Mouse (Mus musculus) ES-E14 (cell line): ENCODE measurements at regions not wholly inside any gene's neighbourhood (a gene's known extent, or its start where the extent isn't known, plus 50 kb on each side); places are given as distances from the start of the nearest gene placed in this dataset.

ENCODE experiments used
- DNase-seq: peaks from one replicate; pipeline ENCODE4 v3.0.0-alpha.2; 2013; ENCODE audit warnings: low read depth, low spot score
- H3K27ac ChIP-seq: 2 replicates; pipeline ENCODE4 v1.5.1; 2012; ENCODE audit warnings: low read depth, mild to moderate bottlenecking, low read length, moderate library complexity, mixed read lengths; ENCODE audit not compliant: poor library complexity, insufficient read depth, severe bottlenecking
- H3K36me3 ChIP-seq: 2 replicates; pipeline ENCODE4 v1.6.1; 2012; ENCODE audit warnings: mild to moderate bottlenecking, low read length, moderate library complexity, mixed read lengths; ENCODE audit not compliant: control insufficient read depth, poor library complexity, insufficient read depth, severe bottlenecking
- H3K4me1 ChIP-seq, 2 experiments: fragments of 150-350 bp in 1 of 2; sonication (generic) in 1 of 2; 2 replicates each; pipeline ENCODE4 v1.6.1; 2012; ENCODE audit warnings: low read length in 2 of 2, mild to moderate bottlenecking in 1 of 2, mixed read lengths in 1 of 2; ENCODE audit not compliant: control insufficient read depth in 2 of 2, insufficient read depth in 2 of 2, poor library complexity in 1 of 2
- H3K4me3 ChIP-seq, 2 experiments: fragments of 150-350 bp in 1 of 2; sonication (generic) in 1 of 2; 2 replicates each; pipeline ENCODE4 v1.5.1; 2012; ENCODE audit warnings: low read length in 2 of 2, low read depth in 1 of 2, mild to moderate bottlenecking in 1 of 2, mixed read lengths in 1 of 2; ENCODE audit not compliant: insufficient read depth in 1 of 2, poor library complexity in 1 of 2, severe bottlenecking in 1 of 2
- H3K9ac ChIP-seq: 2 replicates; pipeline ENCODE4 v1.6.1; 2012; ENCODE audit warnings: low read depth, mild to moderate bottlenecking, low read length, mixed read lengths; ENCODE audit not compliant: poor library complexity, insufficient read depth, severe bottlenecking
- H3K9me3 ChIP-seq: fragments of 150-350 bp; sonication (generic); 2 replicates; pipeline ENCODE4 v1.6.1; 2012; ENCODE audit warnings: low read depth, mild to moderate bottlenecking, low read length; ENCODE audit not compliant: control insufficient read depth, insufficient read depth
- CHD2 ChIP-seq: IDR thresholded peaks from 2 replicates; pipeline ENCODE4 v1.6.1; 2014; ENCODE audit warnings: mild to moderate bottlenecking, low read depth, low read length, inconsistent platforms
- HCFC1 ChIP-seq: IDR thresholded peaks from 2 replicates; pipeline ENCODE4 v1.6.1; 2012; ENCODE audit warnings: low read length, inconsistent platforms, borderline replicate concordance; ENCODE audit not compliant: insufficient read depth
- MAFK ChIP-seq: IDR thresholded peaks from 2 replicates; pipeline ENCODE4 v1.6.1; 2014; ENCODE audit warnings: mild to moderate bottlenecking, low read depth, low read length, inconsistent platforms; ENCODE audit not compliant: insufficient read depth
- ZC3H11A ChIP-seq: IDR thresholded peaks from 2 replicates; pipeline ENCODE4 v1.6.1; 2012; ENCODE audit warnings: low read depth, mild to moderate bottlenecking, inconsistent platforms, low read length, borderline replicate concordance
- ZNF384 ChIP-seq: IDR thresholded peaks from 2 replicates; pipeline ENCODE4 v1.6.1; 2012; ENCODE audit warnings: low read depth, low read length, inconsistent platforms
- in situ Hi-C, 2 experiments: fragments of 600-800 bp; cut with MboI; formaldehyde crosslinking; loops; one replicate each; pipeline ENCODE4 v1.15.1; 2025; ENCODE audit warnings: low sequenced_read_pairs in 2 of 2, inconsistent platforms in 1 of 2; ENCODE audit not compliant: unreplicated experiment in 2 of 2

GRCm38 (mm10) chr8:89983859-89984258 is 364.3 kb downstream of the Tox3 start:
- TF ChIP-seq CHD2 (no peak), ZC3H11A (peak; percentile 67)
- DNase-seq = no peak
- Histone ChIP-seq H3K9me3 (no peaks in the 10 kb centered on the region), H3K9ac (no peak overlapping the region), H3K36me3 (no peaks in the 10 kb centered on the region), H3K4me1 (no peaks in the 10 kb centered on the region), H3K27ac (no peak overlapping the region), H3K4me3 (no peak overlapping the region)
- in situ Hi-C loops = loop anchor here in 1 of 2 experiments (10.0 kb wide), 1 partner anchor 349 kb away; no protein-coding TSS in a partner anchor

- Histone ChIP-seq H3K27ac (no peak overlapping the region), H3K9ac (no peak overlapping the region), H3K4me1 (no peaks in the 10 kb centered on the region), H3K36me3 (no peaks in the 10 kb centered on the region), H3K9me3 (no peaks in the 10 kb centered on the region), H3K4me3 (no peak overlapping the region)
- no peak for TF ChIP-seq MAFK
- no peak for TF ChIP-seq HCFC1
- TF ChIP-seq ZNF384 = no peak
- no peak for TF ChIP-seq ZC3H11A
- no peak for TF ChIP-seq CHD2
- in situ Hi-C loops = loop anchor here in 1 of 2 experiments (10.0 kb wide), 1 partner anchor 348 kb away; no protein-coding TSS in a partner anchor
- DNase-seq = no peak
Measured at GRCm38 (mm10) chr8:89982551-89982950, 365.6 kb downstream of the Tox3 start.

- Histone ChIP-seq H3K27ac (no peak overlapping the region), H3K9ac (no peak overlapping the region), H3K4me3 (no peak overlapping the region), H3K4me1 (no peaks in the 10 kb centered on the region), H3K9me3 (no peaks in the 10 kb centered on the region), H3K36me3 (no peaks in the 10 kb centered on the region)
- in situ Hi-C loops = loop anchor here in 1 of 2 experiments (10.0 kb wide), 1 partner anchor 347 kb away; no protein-coding TSS in a partner anchor
- TF ChIP-seq MAFK = no peak
- TF ChIP-seq ZNF384 = no peak
- no peak for TF ChIP-seq HCFC1
- TF ChIP-seq CHD2 = no peak
- TF ChIP-seq ZC3H11A = no peak
- DNase-seq = no peak
Measured at GRCm38 (mm10) chr8:89981320-89981719, 366.8 kb downstream of the Tox3 start.

GRCm38 (mm10) chr8:89980441-89980840 is 367.7 kb downstream of the Tox3 start:
- Histone ChIP-seq H3K4me1 (no peaks in the 10 kb centered on the region), H3K9ac (no peak overlapping the region), H3K27ac (no peak overlapping the region), H3K4me3 (no peak overlapping the region), H3K36me3 (no peaks in the 10 kb centered on the region), H3K9me3 (no peaks in the 10 kb centered on the region)
- DNase-seq = no peak
- TF ChIP-seq CHD2 = no peak
- no peak for TF ChIP-seq MAFK
- no peak for TF ChIP-seq HCFC1
- in situ Hi-C loops = loop anchor here in 1 of 2 experiments (10.0 kb wide), 1 partner anchor 346 kb away; no protein-coding TSS in a partner anchor

GRCm38 (mm10) chr8:89962799-89963198 is 385.3 kb downstream of the Tox3 start:
- no peak for DNase-seq
- TF ChIP-seq MAFK (no peak), ZC3H11A (no peak), HCFC1 (no peak), ZNF384 (no peak)
- no peak overlapping the region for H3K27ac ChIP-seq
- no peak overlapping the region for H3K4me3 ChIP-seq
- in situ Hi-C loops = no loop called here
- H3K9ac ChIP-seq = no peak overlapping the region
- H3K36me3 ChIP-seq = no peaks in the 10 kb centered on the region
- no peaks in the 10 kb centered on the region for H3K4me1 ChIP-seq
- H3K9me3 ChIP-seq = no peaks in the 10 kb centered on the region
